Mouse (Mus musculus) midbrain, postnatal 0 days (tissue): ENCODE measurements around the gene Shf. TPM values are rescaled to one million over a fixed set of nuclear protein-coding genes. Genes with fewer than 3 reads are reported as not detected.

Experiments used
- ATAC-seq: fragments of 200-750 bp; cut with Nextera tagmentation; 2 replicates; pipeline ENCODE4 v1.8.0; 2017; ENCODE audit warnings: moderate number of reproducible peaks, mild to moderate bottlenecking, moderate TSS enrichment, moderate library complexity; ENCODE audit not compliant: low FRiP score
- DNase-seq: peaks from one replicate; pipeline ENCODE4 v3.0.0-alpha.2; 2015; ENCODE audit warnings: low spot score
- H3K27ac ChIP-seq: fragments of 300-500 bp; sonication (generic); 2 replicates; pipeline ENCODE4 v1.5.1; 2014; ENCODE audit warnings: low read depth, mild to moderate bottlenecking, low read length, mixed read lengths
- H3K27me3 ChIP-seq: fragments of 300-500 bp; sonication (generic); 2 replicates; pipeline ENCODE4 v1.6.1; 2014; ENCODE audit warnings: low read length, control low read depth, mixed read lengths; ENCODE audit not compliant: insufficient read depth
- H3K36me3 ChIP-seq: fragments of 300-500 bp; sonication (generic); 2 replicates; pipeline ENCODE4 v1.6.1; 2014; ENCODE audit warnings: low read length, control low read depth, mixed read lengths; ENCODE audit not compliant: insufficient read depth
- H3K4me1 ChIP-seq: fragments of 300-500 bp; sonication (generic); 2 replicates; pipeline ENCODE4 v1.6.1; 2014; ENCODE audit warnings: mild to moderate bottlenecking, control low read depth, antibody characterized with exemption, low read length, mixed read lengths; ENCODE audit not compliant: insufficient read depth
- H3K4me2 ChIP-seq: fragments of 300-500 bp; sonication (generic); 2 replicates; pipeline ENCODE4 v1.6.1; 2014; ENCODE audit warnings: low read depth, mild to moderate bottlenecking, low read length, mixed read lengths; ENCODE audit not compliant: poor library complexity, severe bottlenecking
- H3K4me3 ChIP-seq: fragments of 300-500 bp; sonication (generic); 2 replicates; pipeline ENCODE4 v1.5.1; 2014; ENCODE audit warnings: low read depth, mild to moderate bottlenecking, low read length, moderate library complexity
- H3K9ac ChIP-seq: fragments of 300-500 bp; sonication (generic); replicated peaks from 2 replicates; pipeline ENCODE4 v1.6.1; 2014; ENCODE audit warnings: mild to moderate bottlenecking, low read length, moderate library complexity, mixed read lengths; ENCODE audit not compliant: poor library complexity, severe bottlenecking
- H3K9me3 ChIP-seq: fragments of 300-500 bp; sonication (generic); 2 replicates; pipeline ENCODE4 v1.6.1; 2016; ENCODE audit warnings: low read length, control low read depth
- CTCF ChIP-seq: IDR thresholded peaks from 2 replicates; pipeline ENCODE4 v1.5.1; 2016; ENCODE audit warnings: antibody characterized with exemption, mild to moderate bottlenecking
- WGBS: fragments of 180-500 bp; shearing (Covaris S2); extraction: QIAGEN DNeasy Blood & Tissue Kit; methylation state at CpG from one replicate; pipeline ENCODE4 v1.1.7; 2014; 5-methylcytosine and 5-hydroxymethylcytosine counted together
- polyA plus RNA-seq: library from polyadenylated mRNA; unstranded; fragments of >200 nt; fragmentation: Nextera tagmentation; extraction: Ambion mirVana; gene quantifications from 2 replicates; pipeline ENCODE4 v1.2.1, GENCODE M21; 2015
- total RNA-seq: library from RNA; depleted of rRNA; stranded (reverse); fragments of >200 nt; gene quantifications from 2 replicates; pipeline ENCODE4 v1.2.3, GENCODE M21; 2014

The Shf gene
- total and polyA plus RNA-seq, 2 experiments from 2014 or later: 9.2 to 138 TPM

GRCm38 (mm10) chr2:122366706-122367105, 2.3 kb downstream of the Shf start:
- no peak overlapping the region for H3K27ac ChIP-seq
- peak; percentile 64 for DNase-seq
- no peaks in the 10 kb centered on the region for H3K27me3 ChIP-seq
- TF ChIP-seq CTCF: no peak
- H3K9me3 ChIP-seq: no peaks in the 10 kb centered on the region
- peak overlapping the region; percentile 81 for H3K4me2 ChIP-seq
- no peaks in the 10 kb centered on the region for H3K36me3 ChIP-seq
- peak overlapping the region; percentile 91; the same call in 1 of the 2 replicates for H3K9ac ChIP-seq
- no peak for ATAC-seq
- peaks cover 18% of the 10 kb centered on the region; the same call in 1 of the 2 replicates for H3K4me1 ChIP-seq
- peak overlapping the region; percentile 93; the same call in 1 of the 2 replicates for H3K4me3 ChIP-seq
- WGBS: 18% methylated on average over 5 of the region's 5 CpGs

DNA sequence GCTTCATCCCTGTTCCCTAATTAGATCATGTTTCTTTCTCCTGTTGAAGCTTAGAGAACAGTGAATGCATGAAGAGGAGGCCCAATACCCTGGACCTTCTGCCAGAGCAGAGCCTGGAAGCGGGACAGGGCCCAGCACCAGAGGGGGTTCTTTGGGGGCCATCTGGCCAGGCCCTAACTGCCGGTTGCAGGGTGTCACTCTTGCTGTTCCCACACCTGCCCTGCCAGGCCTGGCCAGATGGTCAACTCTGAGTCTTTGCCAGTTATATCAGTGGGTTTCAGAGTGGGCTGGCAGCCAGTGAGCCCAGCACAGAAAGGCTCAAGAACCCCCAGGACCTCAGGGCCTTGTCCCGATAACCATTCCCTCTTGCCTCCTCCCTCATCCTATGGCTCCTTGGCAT, 2.9 kb downstream of the Shf start:
- H3K36me3 ChIP-seq: no peaks in the 10 kb centered on the region
- ATAC-seq (no peak), DNase-seq (peak; percentile 70)
- H3K27ac ChIP-seq: no peak overlapping the region
- no peaks in the 10 kb centered on the region for H3K9me3 ChIP-seq
- peak overlapping the region; percentile 42 for H3K9ac ChIP-seq
- H3K4me1 ChIP-seq: peaks cover 18% of the 10 kb centered on the region; the same call in 1 of the 2 replicates
- TF ChIP-seq CTCF: no peak
- no peaks in the 10 kb centered on the region for H3K27me3 ChIP-seq
- peak overlapping the region; percentile 2; the same call in 1 of the 2 replicates for H3K4me3 ChIP-seq
- WGBS: 57% methylated on average over 3 of the region's 3 CpGs
- H3K4me2 ChIP-seq: peak overlapping the region; percentile 81

- no peaks in the 10 kb centered on the region for H3K27me3 ChIP-seq
- H3K9me3 ChIP-seq: no peaks in the 10 kb centered on the region
- no peak overlapping the region for H3K9ac ChIP-seq
- ATAC-seq: no peak
- WGBS: 86% methylated on average over 10 of the region's 10 CpGs
- H3K4me1 ChIP-seq: peaks cover 18% of the 10 kb centered on the region; the same call in 1 of the 2 replicates
- H3K4me3 ChIP-seq: no peak overlapping the region
- H3K36me3 ChIP-seq: no peaks in the 10 kb centered on the region
- no peak overlapping the region for H3K4me2 ChIP-seq
- H3K27ac ChIP-seq: no peak overlapping the region
- peak; percentile 52 for TF ChIP-seq CTCF
- DNase-seq: no peak
Measured at GRCm38 (mm10) chr2:122365244-122365866, 3.6 kb downstream of the Shf start.

DNA sequence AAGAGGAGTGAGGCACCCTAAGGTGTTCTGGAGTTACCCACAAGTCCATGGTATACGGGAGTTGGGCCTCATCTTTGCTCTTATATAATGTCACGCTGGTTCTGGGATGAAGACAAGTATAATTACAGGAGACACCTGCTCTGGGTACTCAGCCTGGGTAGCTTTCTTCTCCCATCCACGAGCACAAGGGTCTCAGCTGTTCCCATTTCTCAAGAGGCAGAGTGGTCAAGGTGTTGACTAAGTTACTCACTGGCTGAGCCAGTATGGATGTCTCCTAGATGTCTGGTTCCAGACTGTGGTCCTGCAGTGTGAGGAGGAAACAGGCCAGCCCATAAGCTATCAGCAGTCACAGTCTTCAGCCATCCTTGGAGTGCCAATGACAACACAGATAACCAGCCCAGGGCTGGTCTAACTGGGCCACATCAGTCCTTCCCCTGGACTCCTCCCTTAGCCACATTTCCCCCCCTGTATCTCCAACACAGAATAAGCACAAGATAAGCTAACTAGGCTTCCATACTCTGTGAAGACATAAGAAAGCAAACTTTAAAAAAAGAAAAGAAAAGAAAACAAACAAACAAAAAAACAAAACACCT, 4.5 kb downstream of the Shf start:
- DNase-seq (no peak), ATAC-seq (no peak)
- no peak for TF ChIP-seq CTCF
- WGBS: 87% methylated on average over 3 of the region's 3 CpGs
- no peak overlapping the region for H3K4me2 ChIP-seq
- no peaks in the 10 kb centered on the region for H3K27me3 ChIP-seq
- H3K27ac ChIP-seq: no peak overlapping the region
- 0 out of 2 replicates have a peak, but pooled peaks cover 3% of the 10 kb centered on the region for H3K36me3 ChIP-seq
- no peaks in the 10 kb centered on the region for H3K9me3 ChIP-seq
- no peak overlapping the region for H3K4me3 ChIP-seq
- peaks cover 18% of the 10 kb centered on the region; the same call in 1 of the 2 replicates for H3K4me1 ChIP-seq
- H3K9ac ChIP-seq: no peak overlapping the region

DNA sequence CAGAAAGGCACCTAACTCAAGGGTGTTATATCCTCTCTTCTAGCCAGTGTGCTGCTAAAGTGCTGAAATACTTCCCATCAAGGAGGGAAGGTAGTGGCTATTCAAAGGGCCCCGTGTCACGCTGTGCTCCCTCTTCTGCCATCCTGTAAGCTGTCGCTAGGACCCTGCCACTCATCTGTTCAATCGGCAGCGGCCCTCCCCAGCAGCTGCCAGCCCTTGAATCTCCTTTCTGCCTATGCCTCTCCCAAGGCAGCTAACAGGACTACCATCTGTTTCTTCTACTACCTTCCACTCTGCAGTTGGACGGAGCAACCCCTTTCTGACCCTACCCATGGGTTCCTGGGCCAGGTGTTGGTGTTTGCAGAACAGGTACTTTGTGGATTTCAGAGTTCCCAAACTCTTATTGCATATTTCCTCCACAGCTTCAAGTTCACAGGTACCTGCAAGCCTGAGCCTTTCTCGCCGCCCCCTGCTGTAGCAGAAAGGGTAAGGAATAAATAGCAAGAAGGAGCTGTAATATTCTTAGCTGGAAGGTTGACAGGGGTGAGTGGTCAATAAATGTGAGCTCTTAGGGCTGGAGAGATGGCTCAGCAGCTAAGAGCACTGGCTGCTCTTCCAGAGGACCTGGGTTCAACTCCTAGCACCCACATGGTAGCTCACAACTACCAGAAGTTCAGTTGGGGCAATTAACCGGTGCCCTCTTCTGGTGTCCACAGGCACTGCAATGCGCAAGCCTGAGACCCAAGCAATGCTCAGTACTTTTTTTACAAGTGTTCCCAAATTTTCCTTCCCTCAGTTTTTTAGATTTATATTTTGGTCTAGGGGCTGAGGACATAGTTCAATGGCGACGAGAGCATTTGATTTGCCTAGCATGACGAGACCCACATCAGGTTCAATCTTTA, 6.1 kb downstream of the Shf start:
- Histone ChIP-seq H3K36me3 (0 out of 2 replicates have a peak, but pooled peaks cover 3% of the 10 kb centered on the region), H3K9ac (no peak overlapping the region), H3K4me3 (no peak overlapping the region), H3K4me1 (peaks cover 18% of the 10 kb centered on the region; the same call in 1 of the 2 replicates), H3K27me3 (no peaks in the 10 kb centered on the region), H3K27ac (no peak overlapping the region), H3K4me2 (no peak overlapping the region), H3K9me3 (no peaks in the 10 kb centered on the region)
- WGBS: 77% methylated on average over 13 of the region's 13 CpGs
- DNase-seq (peak; percentile 50), ATAC-seq (no peak)
- TF ChIP-seq CTCF: peak; percentile 26; the same call in 1 of the 2 replicates
